Mouse (Mus musculus): ENCODE measurements around the gene Pcgf5.

GRCm38 (mm10) chr19:36378511-36379232 is 30.6 kb downstream of the Pcgf5 start:
- TF ChIP-seq CTCF (IDR thresholded peaks at IDR 0.05; ENCODE audit: control insufficient read depth, insufficient read depth, insufficient replicate concordance, low read depth, low read length): no peak
- no peak for TF ChIP-seq POLR2A (IDR thresholded peaks at IDR 0.05; ENCODE audit: control insufficient read depth, low read depth, low read length)
